17 mouse cellular contexts compared by ENCODE assay signal in the genomic region with DNA sequence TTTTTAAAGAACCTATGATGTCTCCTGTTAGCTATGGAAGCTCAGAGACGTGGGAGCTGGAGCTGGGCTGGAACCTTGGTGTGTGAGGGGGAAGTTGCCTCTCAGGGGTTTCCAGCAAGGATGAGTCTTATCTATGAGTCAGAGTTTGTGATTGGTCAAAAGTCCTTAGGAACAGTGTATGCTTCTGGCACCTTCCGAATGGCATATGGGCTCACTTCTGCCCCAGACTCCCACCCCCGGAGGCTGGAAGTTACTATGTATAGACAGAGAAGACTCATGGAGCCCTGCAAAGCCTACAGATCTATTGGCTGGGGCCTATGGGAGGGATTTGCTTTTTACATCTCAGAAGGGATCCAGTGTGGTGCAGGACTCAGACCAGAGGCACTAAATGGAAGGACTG.
DNase-seq lines count a peak whose midpoint lies in the region; ATAC-seq lines count a peak whose summit lies in the region.
"Had no signal": no experiment of that assay in that cellular context is flagged by ENCODE, and none has a peak within 500 bp of the region (broad histone marks: within the 10 kb centered on the region; RNA-seq: fewer than 3 reads in every experiment).

No protein-coding gene starts in this region.

- no peak overlapping the region for H3K9ac ChIP-seq in liver, embryonic 11.5 days (ENCODE audit: low read depth, low read length)
- H3K9ac ChIP-seq: embryonic facial prominence, embryonic 13.5 days; heart, embryonic 15.5 days; hindbrain, embryonic 14.5 days; limb, embryonic 12.5 days; neural tube, embryonic 15.5 days had no signal

- DNase-seq in cerebellum, postnatal 36 days: peak; percentile 5 to 12
- DNase-seq in cerebellum, adult 8-10 months: no peak
- DNase-seq in 416B (ENCODE audit: low read depth): peak; percentile 6
- peak; percentile 52 to 56 for DNase-seq in layer of hippocampus, adult 8-10 months (ENCODE audit: low spot score in 2 of 2)
- peak; percentile 63 to 78 for DNase-seq in left cerebral cortex, postnatal 36 days (ENCODE audit: low spot score in 2 of 2)
- DNase-seq in liver, embryonic 11.5 days (ENCODE audit: low spot score): no peak
- no peak for DNase-seq in T-cell, adult 2 months (ENCODE audit: low spot score)
- no peak for DNase-seq in heart, postnatal 14 days
- DNase-seq: thymus, adult 18-20 months had no signal

- no peaks in the 10 kb centered on the region for H3K9me3 ChIP-seq in liver, embryonic 11.5 days (ENCODE audit: control insufficient read depth, low read length)
- H3K9me3 ChIP-seq: embryonic facial prominence, embryonic 13.5 days; heart, embryonic 15.5 days; limb, embryonic 12.5 days; midbrain, embryonic 10.5 days; neural tube, embryonic 15.5 days had no signal

- no peaks in the 10 kb centered on the region for H3K27me3 ChIP-seq in liver, embryonic 11.5 days (replicated peaks; ENCODE audit: control insufficient read depth, insufficient read depth, low read length)
- H3K27me3 ChIP-seq: embryonic facial prominence, embryonic 13.5 days; heart, embryonic 15.5 days; limb, embryonic 12.5 days; neural tube, embryonic 15.5 days had no signal

- no peak overlapping the region for H3K4me3 ChIP-seq in liver, embryonic 11.5 days (ENCODE audit: low read depth, low read length)
- H3K4me3 ChIP-seq: embryonic facial prominence, embryonic 13.5 days; heart, embryonic 15.5 days; limb, embryonic 12.5 days; midbrain, embryonic 10.5 days; neural tube, embryonic 15.5 days had no signal

- H3K27ac ChIP-seq in liver, embryonic 11.5 days (ENCODE audit: low read depth, low read length): no peak overlapping the region
- H3K27ac ChIP-seq: embryonic facial prominence, embryonic 13.5 days; heart, embryonic 15.5 days; hindbrain, embryonic 14.5 days; kidney, postnatal 0 days; limb, embryonic 12.5 days; midbrain, embryonic 10.5 days; neural tube, embryonic 15.5 days had no signal

- no peak overlapping the region for H3K4me2 ChIP-seq in liver, embryonic 11.5 days
- H3K4me2 ChIP-seq: embryonic facial prominence, embryonic 13.5 days; heart, embryonic 15.5 days; hindbrain, embryonic 14.5 days; limb, embryonic 12.5 days; neural tube, embryonic 15.5 days had no signal

- WGBS in liver, embryonic 11.5 days: 76% methylated on average over 3 of the region's 3 CpGs

- intact Hi-C loops in left cerebral cortex, postnatal 36 days (cut with DNase I): loop anchor here (10.0 kb wide), 1 partner anchor 49 kb away; no protein-coding TSS in a partner anchor
- intact Hi-C loops in heart, postnatal 14 days (cut with DNase I): no loop called here

- no peaks in the 10 kb centered on the region for H3K36me3 ChIP-seq in liver, embryonic 11.5 days (ENCODE audit: control insufficient read depth, insufficient read depth, low read length)
- H3K36me3 ChIP-seq: embryonic facial prominence, embryonic 13.5 days; heart, embryonic 15.5 days; limb, embryonic 12.5 days; midbrain, embryonic 10.5 days; neural tube, embryonic 15.5 days had no signal

- H3K4me1 ChIP-seq in liver, embryonic 11.5 days (replicated peaks; ENCODE audit: control insufficient read depth, insufficient read depth, low read length): no peaks in the 10 kb centered on the region; the same call in 1 of the 2 replicates
- H3K4me1 ChIP-seq: embryonic facial prominence, embryonic 13.5 days; limb, embryonic 12.5 days had no signal

- no peak for ATAC-seq in liver, embryonic 11.5 days (replicated peaks; ENCODE audit: low FRiP score)
- ATAC-seq: intestine, postnatal 0 days had no signal

Comparison
In these comparisons a context has a peak if more than half of its experiments do, and no peak if none do; other contexts are left out.
1. DNase-seq: peak in cerebellum, postnatal 36 days (2 of 2), 416B (single experiment), layer of hippocampus, adult 8-10 months (2 of 2) and left cerebral cortex, postnatal 36 days (2 of 2); none in cerebellum, adult 8-10 months (single experiment), liver, embryonic 11.5 days (single experiment), T-cell, adult 2 months (single experiment) and heart, postnatal 14 days (0 of 2).